Mouse (Mus musculus) monocyte, adult 5-6 weeks (primary cell): Measurements from ENCODE around the gene Gm20683. TPM values are rescaled to one million over a fixed set of nuclear protein-coding genes. Genes with fewer than 3 reads are reported as not detected.
"Not testable (repeated sequence)": the region's sequence is repeated elsewhere in the genome, so short reads cannot be mapped to it uniquely, and the experiment has no call there.

Experiments
- ATAC-seq: fragments of 153-309, 156-312 bp; replicated peaks from 2 replicates; pipeline ENCODE4 v1.8.0; 2017; ENCODE audit warnings: mild to moderate bottlenecking; ENCODE audit not compliant: low TSS enrichment, insufficient number of reproducible peaks, severe bottlenecking, poor library complexity, low FRiP score
- total RNA-seq: library from RNA; stranded (forward); fragments of 200-1000, 200-491, 200-594 nt; gene quantifications from 3 replicates; pipeline ENCODE4 v1.2.3, GENCODE M21; 2017

Gm20683 gene
- total RNA-seq, 1 experiment from 2014 or later = 2.9 TPM

GRCm38 (mm10) chr17:25875171-25876136, 33.9 kb upstream of the Gm20683 start:
- peak; percentile 69 for ATAC-seq

GRCm38 (mm10) chr17:25874721-25875170, 33.2 kb upstream of the Gm20683 start, which contains the start of gene Mettl26:
TSS of gene Mettl26 (plus strand) at chr17:25875074.
- peak; percentile 57 for ATAC-seq

DNA sequence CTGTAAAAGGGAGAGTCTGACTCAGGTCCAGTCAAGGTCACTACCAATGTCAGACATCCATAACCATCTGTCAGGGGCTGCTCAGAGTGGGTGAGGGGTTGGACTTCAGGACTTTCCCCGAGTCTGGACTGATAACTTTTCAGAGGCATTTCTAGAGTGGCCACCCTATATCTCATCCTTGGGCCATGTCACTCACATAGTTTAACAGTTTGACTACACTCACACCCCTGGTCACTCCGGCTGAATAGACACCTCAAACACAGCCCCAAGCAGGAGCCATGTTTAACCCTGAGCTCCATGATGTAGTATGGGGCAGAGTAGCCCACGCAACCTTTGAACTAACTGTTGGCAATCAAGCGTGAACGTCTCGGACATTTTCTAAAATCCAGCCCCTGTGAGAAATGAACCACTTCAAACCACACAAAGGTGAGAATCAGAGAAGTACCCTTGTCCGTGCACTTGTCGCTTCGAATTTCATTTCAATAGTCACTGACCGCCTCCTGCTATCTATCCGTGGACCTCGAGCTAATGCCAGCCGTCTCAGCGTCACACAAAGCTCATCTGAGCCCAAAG, 32.7 kb upstream of the Gm20683 start:
- no peak for ATAC-seq

DNA sequence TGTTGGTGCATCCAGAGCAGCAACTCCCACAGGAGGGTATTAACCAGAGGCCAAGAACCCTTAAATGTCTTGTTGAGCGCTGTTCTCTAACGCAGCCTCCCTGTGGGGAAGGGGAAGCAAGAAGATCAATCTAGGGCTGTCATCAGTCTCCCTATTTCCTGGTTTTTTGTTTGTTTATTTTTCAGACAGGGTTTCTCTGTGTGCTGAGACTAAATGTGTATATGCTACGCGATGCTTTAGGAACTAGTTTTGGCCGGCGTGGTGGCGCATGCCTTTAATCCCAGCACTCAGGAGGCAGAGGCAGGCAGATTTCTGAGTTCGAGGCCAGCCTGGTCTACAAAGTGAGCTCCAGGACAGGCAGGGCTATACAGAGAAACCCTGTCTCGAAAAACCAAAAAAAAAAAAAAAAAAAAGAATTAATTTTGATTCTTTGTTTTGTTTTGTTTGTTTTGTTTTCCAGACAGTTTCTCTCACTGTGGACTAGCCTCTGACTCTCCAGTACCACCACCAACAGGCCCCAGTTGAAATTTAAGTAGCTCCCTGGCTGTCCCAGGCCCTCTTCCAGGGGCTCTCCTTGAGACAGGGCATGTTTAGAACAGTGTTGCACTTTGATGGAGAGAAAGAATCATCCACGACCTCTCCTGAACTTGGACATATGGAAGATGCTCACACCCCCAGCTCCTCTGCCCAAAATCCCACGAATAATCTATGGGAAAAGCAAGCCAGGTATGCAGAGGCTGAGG, 32.0 kb upstream of the Gm20683 start:
- no peak for ATAC-seq

DNA sequence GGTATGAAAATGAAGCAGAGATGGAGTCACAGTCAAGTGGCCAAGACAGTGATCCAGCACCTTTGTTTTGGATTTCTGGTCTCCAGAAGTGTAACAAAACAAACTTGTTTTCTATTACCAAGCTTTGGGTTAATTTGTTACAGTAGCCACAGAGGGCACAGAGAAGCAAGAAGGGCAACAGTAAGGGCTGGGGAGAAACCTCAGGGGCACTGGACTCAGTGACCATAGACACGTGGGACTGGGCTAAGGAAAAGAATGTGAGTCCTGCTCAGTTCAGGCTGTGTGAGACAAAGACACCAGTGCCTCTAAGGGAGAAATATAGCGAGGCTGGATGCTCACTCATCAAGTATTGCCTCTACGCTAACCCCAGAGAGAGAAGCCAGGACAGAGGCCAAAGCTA, 31.1 kb upstream of the Gm20683 start:
- ATAC-seq = no peak

DNA sequence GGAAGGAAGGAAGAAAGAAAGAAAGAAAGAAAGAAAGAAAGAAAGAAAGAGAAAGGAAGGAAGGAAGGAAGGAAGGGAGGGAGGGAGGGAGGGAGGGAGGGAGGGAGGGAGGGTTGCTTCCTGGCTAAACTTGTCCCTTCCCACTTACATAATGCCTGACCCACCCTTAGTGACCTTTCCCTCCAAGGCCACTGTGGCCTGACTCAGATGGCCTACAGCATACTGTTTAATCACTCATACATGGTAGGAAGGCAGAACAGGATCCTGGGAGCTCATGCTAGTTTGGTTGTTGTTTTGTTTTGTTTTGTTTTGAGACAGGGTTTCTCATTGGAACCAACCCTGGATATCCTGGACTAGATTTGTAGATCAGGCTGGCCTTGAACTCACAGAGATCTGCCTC, 30.0 kb upstream of the Gm20683 start:
- not testable (repeated sequence) for ATAC-seq

DNA sequence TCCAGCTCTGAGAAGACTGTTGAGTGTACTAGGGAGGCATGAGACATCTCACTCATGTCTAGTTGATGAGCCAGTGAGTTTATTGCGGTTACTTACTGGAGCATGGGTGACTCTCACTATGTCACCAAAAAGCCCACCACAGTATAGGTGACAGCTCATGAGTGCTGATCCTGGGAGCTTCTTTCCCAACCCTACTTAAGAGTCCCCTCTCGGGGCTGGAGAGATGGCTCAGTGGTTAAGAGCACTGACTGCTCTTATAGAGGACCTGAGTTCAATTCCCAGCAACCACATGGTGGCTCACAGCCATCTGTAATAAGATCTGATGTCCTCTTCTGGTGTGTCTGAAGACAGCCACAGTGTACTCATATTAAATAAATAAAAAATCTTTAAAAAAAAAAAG, 28.4 kb upstream of the Gm20683 start:
- ATAC-seq = no peak

DNA sequence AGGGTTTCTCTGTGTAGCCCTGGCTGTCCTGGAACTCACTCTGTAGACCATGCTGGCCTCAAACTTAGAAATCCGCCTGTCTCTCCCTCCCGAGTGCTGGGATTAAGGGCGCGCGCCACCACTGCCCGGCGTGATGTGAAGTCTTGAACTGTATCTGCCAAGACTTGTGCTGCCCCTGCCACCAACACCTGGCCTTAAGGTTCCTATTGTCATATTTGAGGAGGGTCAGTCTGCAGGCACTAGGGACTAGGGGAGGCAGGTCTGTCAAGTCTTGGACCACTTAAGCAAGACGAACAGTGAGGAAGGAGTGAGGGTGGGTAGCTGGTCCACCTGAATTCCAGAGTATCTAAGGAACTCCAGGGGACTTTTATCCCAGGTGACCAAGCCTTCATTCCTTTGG, 27.9 kb upstream of the Gm20683 start:
- no peak for ATAC-seq

DNA sequence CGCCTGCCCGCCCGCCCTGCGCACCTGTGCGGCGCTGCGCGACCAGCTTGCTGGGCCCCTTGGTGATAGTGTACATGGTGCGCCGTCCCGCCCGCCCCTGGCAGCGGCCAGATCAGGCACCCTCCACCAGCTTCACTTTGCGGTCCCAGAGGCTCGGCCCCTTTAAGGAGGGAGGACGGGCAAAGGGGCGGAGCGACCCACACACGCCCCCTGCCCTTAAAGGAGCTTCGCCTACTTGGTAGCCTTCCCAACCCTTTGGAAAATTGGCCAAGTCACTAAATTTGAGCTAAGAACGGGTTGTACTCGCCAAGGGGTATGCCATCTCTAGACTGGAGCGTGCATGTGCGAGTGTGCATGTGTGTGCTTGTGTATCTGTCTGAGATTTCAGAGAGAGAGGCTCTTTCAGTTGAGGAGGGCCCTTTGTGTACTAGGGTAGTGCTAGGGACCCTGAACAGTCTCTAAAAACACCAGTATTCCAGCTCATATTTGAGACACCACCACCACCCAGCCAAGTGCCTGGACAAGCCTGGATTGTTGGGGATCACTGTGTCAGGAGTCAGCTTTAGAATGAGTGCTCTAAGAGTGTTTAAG, 27.1 kb upstream of the Gm20683 start, which contains the start of gene Mcrip2:
Gene Mcrip2, minus strand, starts transcription at position 164 of the 591 bp plus-strand sequence.
- ATAC-seq = peak; percentile 65

DNA sequence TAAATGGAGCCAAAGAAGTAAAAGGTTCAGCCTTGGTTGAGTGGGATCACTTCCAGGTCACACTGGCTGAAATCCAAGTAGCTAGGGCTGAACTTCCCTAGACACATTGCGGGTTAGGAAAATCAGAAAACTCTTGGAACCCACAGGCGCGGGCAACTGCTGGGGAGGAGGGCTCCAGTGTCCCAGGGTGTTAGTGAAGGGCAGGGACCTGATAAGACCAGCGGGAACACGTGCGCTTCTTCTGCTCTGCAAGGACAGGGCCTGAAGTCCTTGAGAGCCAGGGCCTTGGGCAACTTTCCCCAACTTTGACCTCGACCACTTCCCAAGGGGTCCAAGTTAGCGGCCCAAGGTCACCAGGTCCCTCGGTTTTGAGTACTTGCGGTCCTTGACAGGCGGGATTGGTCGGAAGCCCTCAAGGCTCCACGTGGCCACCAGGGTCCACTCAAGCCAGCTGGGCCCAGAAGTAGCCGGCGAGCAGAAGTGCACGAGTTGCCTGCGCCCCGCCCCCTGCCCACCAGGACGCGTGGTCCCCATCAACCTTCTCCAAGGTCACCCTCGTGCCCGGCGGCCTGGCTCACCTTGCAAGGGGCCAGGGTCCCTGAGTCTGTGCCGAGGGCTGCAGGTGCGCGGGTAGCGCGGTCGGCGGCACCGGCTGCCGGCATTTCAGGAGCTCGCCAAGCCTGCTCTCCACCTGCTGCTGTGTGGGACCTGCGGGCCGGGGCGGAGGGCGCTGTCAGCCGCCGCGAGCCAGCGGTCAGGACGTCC, 26.5 kb upstream of the Gm20683 start:
- ATAC-seq = no peak

DNA sequence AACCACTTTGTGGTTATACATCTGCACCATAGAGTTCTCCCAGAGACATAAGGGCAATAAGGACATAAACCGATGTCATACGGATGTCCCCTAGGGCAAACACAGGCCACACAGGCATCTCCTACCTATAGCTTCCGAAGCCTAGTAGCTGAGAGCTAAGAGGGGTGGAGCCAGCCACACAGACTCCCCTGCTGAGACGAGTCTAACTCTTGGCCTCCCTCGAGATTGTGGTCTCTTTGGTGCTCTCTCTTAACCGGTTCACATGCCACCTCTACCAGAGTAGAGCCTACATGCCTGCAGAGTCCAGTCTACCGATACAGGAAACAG, 25.9 kb upstream of the Gm20683 start:
- no peak for ATAC-seq

DNA sequence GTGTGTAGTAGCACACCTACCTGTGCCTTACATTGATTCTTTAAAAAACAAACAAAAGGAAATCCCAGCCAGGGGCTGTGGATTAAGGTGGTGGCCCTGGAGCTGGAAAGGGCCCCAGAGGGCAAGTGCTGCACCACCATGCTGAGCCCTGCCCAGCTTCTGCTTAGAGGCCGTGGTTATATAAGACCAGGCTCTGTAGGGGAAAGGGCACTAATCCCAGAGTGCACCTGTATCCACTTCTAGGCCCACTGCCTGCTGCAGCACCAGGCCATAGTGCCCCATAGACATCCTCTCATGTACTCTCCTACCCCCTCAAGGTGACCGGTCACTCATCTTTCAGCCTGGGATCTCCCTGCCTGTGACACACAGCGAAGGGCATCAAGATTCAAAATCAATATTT, 24.6 kb upstream of the Gm20683 start:
- no peak for ATAC-seq

DNA sequence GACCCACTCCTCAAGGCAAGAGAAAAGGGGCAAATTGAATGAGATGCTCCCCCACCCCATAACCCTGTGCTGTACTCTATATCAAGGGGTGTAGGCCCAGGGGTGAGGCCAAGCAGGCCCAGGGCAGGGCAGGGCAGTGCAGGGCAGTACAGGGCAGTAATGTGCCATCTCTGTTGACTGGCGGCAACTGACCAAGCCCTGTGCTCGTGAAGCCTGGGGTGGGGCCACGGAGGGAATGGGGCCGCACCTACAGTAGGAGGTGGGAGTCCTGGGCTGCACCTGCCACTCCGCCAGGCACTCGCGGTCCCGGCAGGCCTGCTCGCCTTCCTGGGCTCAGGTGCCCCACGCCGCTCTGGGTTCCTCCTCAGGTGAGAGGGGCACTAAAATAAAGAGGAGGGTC, 23.7 kb upstream of the Gm20683 start:
- ATAC-seq = no peak

DNA sequence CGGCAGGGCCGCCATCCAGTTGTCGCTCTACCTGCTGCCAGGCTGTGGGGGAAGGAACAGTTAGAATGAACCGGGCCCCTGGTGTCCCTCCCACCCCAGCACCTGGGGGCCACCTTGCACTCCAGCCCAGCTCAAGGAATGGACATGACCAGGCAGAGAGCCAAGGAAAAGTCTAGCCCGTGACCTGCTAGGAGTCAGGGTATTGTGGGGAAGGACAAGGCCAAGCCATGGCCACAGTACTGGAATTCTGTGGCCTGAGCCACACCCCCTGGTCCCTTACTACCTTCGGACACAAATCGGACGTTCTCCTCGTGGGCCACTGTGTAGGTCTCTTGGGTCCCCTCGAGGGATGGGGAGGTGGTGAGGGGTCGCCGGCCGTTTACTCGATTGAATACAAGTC, 22.7 kb upstream of the Gm20683 start:
- no peak for ATAC-seq

- no peak for ATAC-seq
Observed at GRCm38 (mm10) chr17:25863681-25864080, 22.1 kb upstream of the Gm20683 start.

DNA sequence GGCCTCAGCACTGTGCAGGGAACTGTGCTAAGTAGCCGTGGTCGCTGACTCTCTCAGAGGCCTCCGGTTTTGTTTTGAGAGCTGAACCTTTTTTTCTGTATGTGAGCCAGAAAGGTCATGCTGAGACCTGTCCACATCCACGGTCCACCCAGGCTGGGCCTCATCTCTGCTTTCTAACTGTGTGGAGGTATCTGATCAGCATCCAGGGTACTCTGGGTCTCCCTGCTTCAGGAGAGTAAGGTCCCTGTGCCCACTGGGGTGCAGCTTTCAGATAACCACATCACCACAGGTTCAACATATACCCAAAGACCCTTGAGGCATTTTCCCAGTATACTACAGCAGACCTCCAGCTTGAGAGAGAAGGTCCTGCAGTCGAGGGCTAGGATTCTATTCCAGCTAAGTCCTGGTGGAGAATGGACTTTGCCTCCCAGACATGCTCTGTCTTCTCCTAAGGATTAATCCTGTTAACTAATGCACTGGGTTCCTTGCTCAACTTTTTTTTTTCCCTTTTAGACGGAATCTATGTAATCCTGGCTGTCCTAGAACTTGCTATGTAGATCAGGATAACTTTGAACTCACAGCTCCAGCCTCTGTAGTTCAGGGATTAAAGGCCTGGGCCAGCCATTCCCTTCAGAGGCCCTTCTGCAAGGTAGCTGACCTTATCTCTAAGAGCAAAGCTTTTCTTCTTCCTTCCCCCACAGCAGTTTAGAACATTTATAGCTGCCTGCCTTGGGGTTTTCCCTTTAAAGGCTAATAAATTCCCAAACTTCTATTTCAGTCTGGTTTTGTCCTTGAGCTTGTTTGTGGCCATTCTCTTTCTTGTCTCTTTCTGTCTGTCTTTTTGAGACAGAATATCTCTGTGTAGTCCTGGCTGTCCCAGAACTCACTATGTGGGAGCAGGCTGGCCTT, 20.4 kb upstream of the Gm20683 start:
- ATAC-seq = no peak
